Mouse (Mus musculus): Measurements from ENCODE around the gene Ski. TPM values are rescaled to one million over a fixed set of nuclear protein-coding genes. Genes with fewer than 3 reads are reported as not detected.

Gene Ski
- total and polyA plus RNA-seq, 2 experiments from 2014 or later = 8.8 to 69.8 TPM

DNA sequence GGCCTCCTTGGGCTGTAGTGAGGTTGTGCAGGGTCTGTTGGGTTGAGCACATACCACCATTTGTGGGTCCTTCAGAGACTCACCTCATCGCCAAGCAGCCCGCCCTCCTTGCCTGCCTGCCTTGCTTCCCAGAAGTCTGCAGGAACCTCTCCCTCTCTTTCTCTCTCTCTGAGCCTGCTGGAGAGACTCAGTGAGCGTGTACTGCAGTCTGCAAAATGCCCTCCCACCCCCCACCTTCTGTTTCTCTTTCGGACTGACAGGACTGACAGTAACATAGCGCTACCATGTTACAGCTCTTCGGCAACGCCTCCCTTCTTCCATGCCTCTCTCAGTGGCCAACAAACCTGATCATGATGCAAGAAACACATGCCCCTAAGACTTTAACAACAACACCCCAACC, 32.1 kb downstream of the Ski start:
- Histone ChIP-seq H3K4me1 (ENCODE audit: insufficient read depth, low read length) (peaks cover 34% of the 10 kb centered on the region; the same call in 1 of the 2 replicates), H3K4me3 (ENCODE audit: low read length) (no peak overlapping the region), H3K27me3 (ENCODE audit: insufficient read depth, low read length) (no peaks in the 10 kb centered on the region), H3K9me3 (ENCODE audit: low read length) (no peaks in the 10 kb centered on the region), H3K9ac (replicated peaks; ENCODE audit: low read length) (no peak overlapping the region), H3K36me3 (ENCODE audit: insufficient read depth, low read length) (no peaks in the 10 kb centered on the region), H3K4me2 (ENCODE audit: low read depth, low read length) (no peak overlapping the region), H3K27ac (no peak overlapping the region)
- WGBS = 43% methylated on average over 7 of the region's 7 CpGs
- DNase-seq (ENCODE audit: low spot score) (no peak), ATAC-seq (0 out of 2 replicates have a peak, but pooled peaks have one; percentile 35)
- no peak for TF ChIP-seq CTCF (IDR thresholded peaks at IDR 0.05; ENCODE audit: low read depth)

- DNase-seq (ENCODE audit: low spot score) (no peak), ATAC-seq (peak; percentile 40; the same call in 1 of the 2 replicates)
- TF ChIP-seq CTCF (IDR thresholded peaks at IDR 0.05; ENCODE audit: low read depth) = no peak
- Histone ChIP-seq H3K9me3 (ENCODE audit: low read length) (no peaks in the 10 kb centered on the region), H3K27ac (no peak overlapping the region), H3K36me3 (ENCODE audit: insufficient read depth, low read length) (no peaks in the 10 kb centered on the region), H3K4me2 (ENCODE audit: low read depth, low read length) (no peak overlapping the region), H3K4me1 (ENCODE audit: insufficient read depth, low read length) (peaks cover 37% of the 10 kb centered on the region; the same call in 1 of the 2 replicates), H3K27me3 (ENCODE audit: insufficient read depth, low read length) (no peaks in the 10 kb centered on the region), H3K4me3 (ENCODE audit: low read length) (no peak overlapping the region), H3K9ac (replicated peaks; ENCODE audit: low read length) (no peak overlapping the region)
- 14% methylated on average over 4 of the region's 4 CpGs for WGBS
Observed at GRCm38 (mm10) chr4:155189711-155190139, 32.7 kb downstream of the Ski start.

DNA sequence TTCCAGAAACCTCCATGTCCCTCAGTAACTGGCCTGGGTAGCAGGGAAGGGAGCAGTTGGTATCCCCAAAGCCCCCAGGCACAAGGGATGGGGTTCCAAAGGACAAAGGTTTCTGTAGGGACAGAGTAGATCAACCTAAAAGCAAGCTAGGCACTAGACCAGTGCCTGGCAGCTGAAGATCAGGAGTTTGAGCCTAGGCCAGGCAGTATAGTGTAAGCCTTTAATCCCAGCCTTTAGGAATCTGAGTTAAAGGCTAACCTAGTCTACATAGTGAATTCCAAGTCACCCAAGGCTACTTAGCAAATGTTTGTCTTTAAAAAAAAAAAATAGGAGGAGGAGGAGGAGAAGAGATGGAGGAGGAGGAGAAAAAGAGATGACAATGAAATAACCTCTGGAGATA, 33.6 kb downstream of the Ski start:
- Histone ChIP-seq H3K9me3 (ENCODE audit: low read length) (no peaks in the 10 kb centered on the region), H3K4me3 (ENCODE audit: low read length) (no peak overlapping the region), H3K9ac (replicated peaks; ENCODE audit: low read length) (no peak overlapping the region), H3K4me2 (ENCODE audit: low read depth, low read length) (no peak overlapping the region), H3K27me3 (ENCODE audit: insufficient read depth, low read length) (no peaks in the 10 kb centered on the region), H3K36me3 (ENCODE audit: insufficient read depth, low read length) (no peaks in the 10 kb centered on the region), H3K27ac (no peak overlapping the region), H3K4me1 (ENCODE audit: insufficient read depth, low read length) (peaks cover 42% of the 10 kb centered on the region)
- no peak for TF ChIP-seq CTCF (IDR thresholded peaks at IDR 0.05; ENCODE audit: low read depth)
- ATAC-seq = no peak
- no peak for DNase-seq (ENCODE audit: low spot score)

DNA sequence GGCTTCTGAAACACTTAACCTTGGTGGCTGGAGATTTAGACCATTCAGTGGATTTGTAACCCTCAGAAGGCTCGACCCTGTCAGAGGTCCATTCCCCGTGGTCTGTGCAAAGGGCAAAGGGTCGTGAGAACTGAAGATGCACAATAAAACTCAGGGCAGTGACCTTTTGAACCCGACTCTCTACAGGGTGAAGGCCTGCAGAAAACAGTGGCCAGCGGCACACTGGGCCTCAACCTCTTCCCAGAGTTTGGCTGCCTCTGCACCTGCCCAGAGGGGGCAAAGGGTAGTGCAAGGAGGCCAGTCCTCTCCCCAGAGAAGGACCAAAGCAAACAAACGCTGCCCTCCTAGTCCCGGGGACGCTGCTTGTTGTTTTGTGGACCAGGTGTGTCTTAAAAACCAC, 34.1 kb downstream of the Ski start:
- 6% methylated on average over 8 of the region's 8 CpGs for WGBS
- no peak for DNase-seq (ENCODE audit: low spot score)

GRCm38 (mm10) chr4:155187192-155187674, 35.2 kb downstream of the Ski start:
- H3K27ac ChIP-seq = no peak overlapping the region; the same call in 1 of the 2 replicates
- no peak overlapping the region for H3K4me2 ChIP-seq (ENCODE audit: low read depth, low read length)
- no peak overlapping the region for H3K4me3 ChIP-seq (ENCODE audit: low read length)
- 29% methylated on average over 3 of the region's 3 CpGs for WGBS
- no peaks in the 10 kb centered on the region for H3K9me3 ChIP-seq (ENCODE audit: low read length)
- H3K9ac ChIP-seq (replicated peaks; ENCODE audit: low read length) = no peak overlapping the region
- no peak for TF ChIP-seq CTCF (IDR thresholded peaks at IDR 0.05; ENCODE audit: low read depth)
- ATAC-seq = no peak
- DNase-seq (ENCODE audit: low spot score) = no peak
- peaks cover 44% of the 10 kb centered on the region for H3K4me1 ChIP-seq (ENCODE audit: insufficient read depth, low read length)
- no peaks in the 10 kb centered on the region for H3K27me3 ChIP-seq (ENCODE audit: insufficient read depth, low read length)
- H3K36me3 ChIP-seq (ENCODE audit: insufficient read depth, low read length) = no peaks in the 10 kb centered on the region

More for the DNA sequence above, 34.1 kb downstream of the Ski start:
- H3K27me3 ChIP-seq (ENCODE audit: insufficient read depth, low read length) = no peaks in the 10 kb centered on the region
- no peak overlapping the region for H3K9ac ChIP-seq (replicated peaks; ENCODE audit: low read length)
- H3K4me3 ChIP-seq (ENCODE audit: low read length) = no peak overlapping the region
- no peak overlapping the region for H3K4me2 ChIP-seq (ENCODE audit: low read depth, low read length)
- H3K27ac ChIP-seq = no peak overlapping the region
- no peaks in the 10 kb centered on the region for H3K9me3 ChIP-seq (ENCODE audit: low read length)
- no peak for TF ChIP-seq CTCF (IDR thresholded peaks at IDR 0.05; ENCODE audit: low read depth)
- peaks cover 44% of the 10 kb centered on the region for H3K4me1 ChIP-seq (ENCODE audit: insufficient read depth, low read length)
- no peak for ATAC-seq
- H3K36me3 ChIP-seq (ENCODE audit: insufficient read depth, low read length) = no peaks in the 10 kb centered on the region

DNA sequence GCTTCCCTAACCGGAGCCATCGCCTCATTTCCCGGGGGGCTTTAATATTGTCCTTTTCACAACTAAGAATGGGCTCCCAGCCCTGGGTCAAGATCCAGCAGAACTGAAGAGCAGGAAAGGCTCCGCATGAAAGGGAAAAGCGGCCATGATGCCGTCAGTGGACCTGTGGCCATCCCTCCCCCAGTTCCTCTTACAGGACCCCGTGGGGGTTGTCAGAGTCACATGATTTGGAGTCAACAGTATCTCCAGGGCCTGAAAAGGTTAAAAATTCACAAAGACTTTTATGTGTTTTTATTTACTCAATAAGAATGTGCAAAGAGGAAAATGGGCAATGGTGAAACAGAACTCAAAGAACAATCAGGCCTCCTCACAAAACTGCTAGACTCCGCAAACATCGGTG, 36.5 kb downstream of the Ski start:
- Histone ChIP-seq H3K36me3 (ENCODE audit: insufficient read depth, low read length) (no peaks in the 10 kb centered on the region), H3K4me2 (ENCODE audit: low read depth, low read length) (no peak overlapping the region), H3K4me1 (ENCODE audit: insufficient read depth, low read length) (peaks cover 41% of the 10 kb centered on the region), H3K9me3 (ENCODE audit: low read length) (no peaks in the 10 kb centered on the region), H3K9ac (replicated peaks; ENCODE audit: low read length) (no peak overlapping the region), H3K4me3 (ENCODE audit: low read length) (no peak overlapping the region), H3K27me3 (ENCODE audit: insufficient read depth, low read length) (no peaks in the 10 kb centered on the region), H3K27ac (no peak overlapping the region)
- DNase-seq (ENCODE audit: low spot score) = no peak
- ATAC-seq = no peak
- TF ChIP-seq CTCF (IDR thresholded peaks at IDR 0.05; ENCODE audit: low read depth) = no peak
- 74% methylated on average over 9 of the region's 9 CpGs for WGBS

GRCm38 (mm10) chr4:155184248-155185070, 37.9 kb downstream of the Ski start:
- Histone ChIP-seq H3K4me1 (ENCODE audit: insufficient read depth, low read length) (peaks cover 31% of the 10 kb centered on the region), H3K9ac (replicated peaks; ENCODE audit: low read length) (no peak overlapping the region), H3K27me3 (ENCODE audit: insufficient read depth, low read length) (no peaks in the 10 kb centered on the region), H3K27ac (no peak overlapping the region), H3K4me3 (ENCODE audit: low read length) (no peak overlapping the region), H3K4me2 (ENCODE audit: low read depth, low read length) (no peak overlapping the region), H3K36me3 (ENCODE audit: insufficient read depth, low read length) (no peaks in the 10 kb centered on the region), H3K9me3 (ENCODE audit: low read length) (no peaks in the 10 kb centered on the region)
- WGBS = 62% methylated on average over 18 of the region's 18 CpGs
- DNase-seq (ENCODE audit: low spot score) = peak; percentile 23
- TF ChIP-seq CTCF (IDR thresholded peaks at IDR 0.05; ENCODE audit: low read depth) = no peak
- no peak for ATAC-seq
